Mouse (Mus musculus) heart, postnatal 0 days (tissue): Measurements from ENCODE around the gene Rab10. TPM values are rescaled to one million over a fixed set of nuclear protein-coding genes. Genes with fewer than 3 reads are reported as not detected.

Source experiments
- ATAC-seq: fragments of 200-750 bp; cut with Nextera tagmentation; 2 replicates; pipeline ENCODE4 v1.8.0; 2017; ENCODE audit warnings: low read depth, moderate number of reproducible peaks, moderate library complexity; ENCODE audit not compliant: insufficient read depth
- DNase-seq: peaks from one replicate; pipeline ENCODE4 v3.0.0-alpha.2; 2016; ENCODE audit warnings: low spot score
- H3K27ac ChIP-seq: fragments of 300-500 bp; sonication (generic); 2 replicates; pipeline ENCODE4 v1.5.1; 2014; ENCODE audit warnings: low read depth, mild to moderate bottlenecking
- H3K27me3 ChIP-seq: fragments of 300-500 bp; sonication (generic); 2 replicates; pipeline ENCODE4 v1.6.1; 2014; ENCODE audit warnings: low read length, mixed read lengths; ENCODE audit not compliant: control insufficient read depth, insufficient read depth
- H3K36me3 ChIP-seq: fragments of 300-500 bp; sonication (generic); replicated peaks from 2 replicates; pipeline ENCODE4 v1.6.1; 2014; ENCODE audit warnings: low read length, mixed read lengths; ENCODE audit not compliant: control insufficient read depth, insufficient read depth
- H3K4me1 ChIP-seq: fragments of 300-500 bp; sonication (generic); 2 replicates; pipeline ENCODE4 v1.6.1; 2014; ENCODE audit warnings: antibody characterized with exemption; ENCODE audit not compliant: control insufficient read depth, insufficient read depth
- H3K4me2 ChIP-seq: fragments of 300-500 bp; sonication (generic); 2 replicates; pipeline ENCODE4 v1.6.1; 2014; ENCODE audit warnings: low read depth, mild to moderate bottlenecking, low read length, moderate library complexity
- H3K4me3 ChIP-seq: fragments of 300-500 bp; sonication (generic); 2 replicates; pipeline ENCODE4 v1.5.1; 2014; ENCODE audit warnings: low read depth, low read length
- H3K9ac ChIP-seq: fragments of 300-500 bp; sonication (generic); replicated peaks from 2 replicates; pipeline ENCODE4 v1.6.1; 2014; ENCODE audit warnings: low read depth, low read length, mixed read lengths
- H3K9me3 ChIP-seq: fragments of 300-500 bp; sonication (generic); replicated peaks from 2 replicates; pipeline ENCODE4 v1.6.1; 2016; ENCODE audit warnings: low read length; ENCODE audit not compliant: control insufficient read depth
- CTCF ChIP-seq: IDR thresholded peaks from 2 replicates; pipeline ENCODE4 v1.5.1; 2016; ENCODE audit warnings: antibody characterized with exemption, control low read depth, low read depth
- EP300 ChIP-seq: IDR thresholded peaks from 2 replicates; pipeline ENCODE4 v1.6.1; 2016; ENCODE audit warnings: antibody characterized with exemption, low read depth
- WGBS: fragments of 180-500 bp; shearing (Covaris S2); extraction: QIAGEN DNeasy Blood & Tissue Kit; methylation state at CpG from one replicate; pipeline ENCODE4 v1.1.7; 2014; 5-methylcytosine and 5-hydroxymethylcytosine counted together
- polyA plus RNA-seq: library from polyadenylated mRNA; unstranded; fragments of >200 nt; fragmentation: Nextera tagmentation; extraction: Ambion mirVana; gene quantifications from 2 replicates; pipeline ENCODE4 v1.2.1, GENCODE M21; 2015
- total RNA-seq: library from RNA; depleted of rRNA; stranded (reverse); fragments of >200 nt; gene quantifications from 2 replicates; pipeline ENCODE4 v1.2.3, GENCODE M21; 2014; ENCODE audit warnings: low replicate concordance

The Rab10 gene
- total and polyA plus RNA-seq, 2 experiments from 2014 or later = 56.2 to 91.4 TPM

DNA sequence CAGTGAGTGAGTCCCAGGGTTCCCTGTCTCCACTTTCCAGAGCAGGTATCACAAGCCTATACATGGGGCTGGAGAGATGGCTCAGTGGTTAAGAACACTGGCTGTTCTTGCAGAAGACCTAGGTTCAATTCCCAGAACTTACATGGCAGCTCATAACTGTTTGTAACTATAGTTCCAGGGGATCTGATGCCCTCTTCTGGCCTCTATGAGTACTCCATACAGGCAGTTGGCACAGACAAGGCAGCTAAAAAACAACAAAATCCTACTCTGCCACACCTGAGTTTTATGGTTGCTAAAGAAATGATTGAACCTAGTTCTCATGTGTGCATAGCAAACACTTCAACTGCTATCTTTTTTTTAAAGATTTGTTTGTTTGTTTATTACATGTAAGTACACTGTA lies 56.2 kb downstream of the Rab10 start:
- Histone ChIP-seq H3K27me3 (no peaks in the 10 kb centered on the region), H3K4me2 (no peak overlapping the region), H3K4me1 (no peaks in the 10 kb centered on the region), H3K36me3 (peaks cover 48% of the 10 kb centered on the region), H3K9ac (no peak overlapping the region), H3K4me3 (no peak overlapping the region), H3K9me3 (no peaks in the 10 kb centered on the region), H3K27ac (no peak overlapping the region)
- ATAC-seq (no peak), DNase-seq (no peak)
- peak; percentile 30; the same call in 1 of the 2 replicates for TF ChIP-seq CTCF
- no peak for TF ChIP-seq EP300

DNA sequence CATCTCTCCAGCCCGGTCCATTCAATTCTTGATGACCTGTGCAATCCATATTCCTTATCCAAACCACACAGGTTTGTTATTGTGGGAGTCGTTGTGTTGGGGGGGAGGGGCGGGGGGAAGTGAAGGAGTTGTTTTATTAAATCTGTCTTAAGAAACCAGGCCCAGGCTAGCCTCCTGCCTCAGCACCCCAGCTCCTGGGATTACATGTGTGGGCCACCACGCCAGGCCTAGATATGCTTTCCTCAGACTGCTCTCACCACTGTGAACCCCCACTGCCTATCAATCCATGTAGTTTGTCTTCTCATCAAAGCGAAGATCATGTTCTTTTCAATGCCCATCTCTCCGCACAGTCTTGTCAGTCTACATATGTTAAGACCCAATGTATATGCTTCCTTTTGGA lies 63.7 kb downstream of the Rab10 start:
- Histone ChIP-seq H3K9ac (no peak overlapping the region), H3K9me3 (no peaks in the 10 kb centered on the region), H3K4me1 (no peaks in the 10 kb centered on the region), H3K27me3 (no peaks in the 10 kb centered on the region), H3K36me3 (peaks cover 33% of the 10 kb centered on the region), H3K27ac (no peak overlapping the region), H3K4me2 (no peak overlapping the region), H3K4me3 (no peak overlapping the region)
- no peak for DNase-seq
- TF ChIP-seq CTCF = no peak
- no peak for TF ChIP-seq EP300
- WGBS = 96% methylated on average over 6 of the region's 6 CpGs
- ATAC-seq = no peak

DNA sequence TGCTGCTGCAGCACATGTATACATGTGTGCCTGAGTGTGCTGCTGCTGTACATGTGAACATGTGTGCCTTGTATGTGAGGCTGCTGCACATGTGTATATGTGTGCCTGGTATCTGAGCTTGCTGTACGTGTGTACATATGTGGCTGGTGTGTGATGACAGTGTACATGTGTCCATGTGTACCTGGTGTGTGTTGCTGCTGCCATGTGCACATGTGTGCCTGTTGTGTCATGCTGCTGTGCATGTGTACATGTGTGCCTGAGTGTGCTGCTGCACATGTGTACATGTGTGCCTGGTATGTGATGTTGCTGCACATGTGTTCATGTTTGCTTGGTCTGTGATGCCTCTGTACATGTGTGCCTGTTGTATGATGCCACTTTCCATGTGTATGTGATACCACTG lies 70.2 kb downstream of the Rab10 start:
- Histone ChIP-seq H3K9me3 (no peaks in the 10 kb centered on the region), H3K4me2 (no peak overlapping the region), H3K27ac (no peak overlapping the region), H3K9ac (no peak overlapping the region), H3K36me3 (peaks cover 41% of the 10 kb centered on the region), H3K27me3 (no peaks in the 10 kb centered on the region), H3K4me1 (no peaks in the 10 kb centered on the region; the same call in 1 of the 2 replicates), H3K4me3 (no peak overlapping the region)
- no peak for TF ChIP-seq EP300
- TF ChIP-seq CTCF = no peak
- 91% methylated on average over 1 of the region's 1 CpGs for WGBS
- ATAC-seq = no peak
- no peak for DNase-seq

DNA sequence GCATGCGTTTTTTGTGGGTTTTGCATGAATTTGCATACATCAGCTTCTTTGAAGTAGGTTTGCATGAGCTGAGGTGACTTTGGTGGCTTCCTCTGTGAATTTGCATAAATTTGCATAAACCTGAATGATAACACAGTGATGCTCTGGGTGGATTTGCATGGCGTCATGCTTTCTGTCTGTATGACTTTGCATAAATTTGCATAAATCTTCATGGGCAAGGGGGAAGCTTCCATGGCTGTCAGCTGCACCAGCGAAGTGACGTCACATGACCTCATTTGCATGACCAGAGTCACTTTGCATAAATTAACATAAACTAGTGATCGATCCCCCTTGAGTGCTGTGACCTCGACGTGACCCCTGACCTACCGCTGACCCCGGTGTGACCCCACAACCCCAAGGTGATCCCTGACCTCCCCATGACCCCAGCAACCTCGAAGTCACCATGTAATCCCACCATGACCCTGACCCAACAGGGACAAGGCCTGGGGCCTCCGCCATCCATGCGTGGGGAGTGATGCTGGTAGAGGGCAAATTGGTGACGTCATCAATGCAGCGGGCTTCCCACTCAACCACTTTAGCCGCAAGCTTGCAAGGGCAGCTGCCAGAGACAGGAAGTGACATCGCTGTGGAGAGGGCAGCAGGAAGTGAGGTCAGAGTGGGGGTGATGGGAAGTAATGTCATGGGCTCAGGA lies 71.3 kb downstream of the Rab10 start:
- Histone ChIP-seq H3K4me2 (no peak overlapping the region), H3K36me3 (peaks cover 41% of the 10 kb centered on the region), H3K4me1 (no peaks in the 10 kb centered on the region; the same call in 1 of the 2 replicates), H3K9me3 (no peaks in the 10 kb centered on the region), H3K4me3 (no peak overlapping the region), H3K27me3 (no peaks in the 10 kb centered on the region), H3K9ac (no peak overlapping the region), H3K27ac (no peak overlapping the region)
- WGBS = 94% methylated on average over 16 of the region's 16 CpGs
- no peak for DNase-seq
- ATAC-seq = no peak
- no peak for TF ChIP-seq EP300
- no peak for TF ChIP-seq CTCF

DNA sequence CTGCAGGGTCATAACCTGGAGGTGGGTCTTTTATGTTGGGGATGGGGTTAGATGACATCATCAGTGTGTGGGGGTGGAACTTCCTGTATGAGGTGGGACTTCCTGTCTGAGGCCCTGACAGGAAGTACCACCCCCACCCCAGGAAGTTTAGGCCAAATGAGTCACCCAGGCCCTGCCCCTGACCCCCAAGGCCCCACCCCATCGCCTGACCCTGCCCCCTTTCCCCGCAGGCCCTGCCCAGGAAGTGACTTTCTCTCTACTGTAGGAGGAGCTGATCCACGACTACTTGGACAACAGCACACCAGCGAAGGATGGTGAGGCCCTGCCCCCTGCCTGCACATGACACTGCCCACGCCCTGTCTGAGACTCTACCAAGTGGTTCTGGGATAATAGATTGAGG lies 72.0 kb downstream of the Rab10 start:
- no peak overlapping the region for H3K4me3 ChIP-seq
- no peak for TF ChIP-seq EP300
- TF ChIP-seq CTCF = no peak

More for the DNA sequence above, 72.0 kb downstream of the Rab10 start:
- WGBS = 90% methylated on average over 5 of the region's 5 CpGs
- Histone ChIP-seq H3K27me3 (no peaks in the 10 kb centered on the region), H3K36me3 (peaks cover 41% of the 10 kb centered on the region), H3K9me3 (no peaks in the 10 kb centered on the region), H3K4me2 (no peak overlapping the region), H3K27ac (no peak overlapping the region), H3K9ac (no peak overlapping the region), H3K4me1 (no peaks in the 10 kb centered on the region; the same call in 1 of the 2 replicates)
- DNase-seq (no peak), ATAC-seq (no peak)
